Comparison of ENCODE assay signal across 31 mouse cellular contexts in the genomic region with DNA sequence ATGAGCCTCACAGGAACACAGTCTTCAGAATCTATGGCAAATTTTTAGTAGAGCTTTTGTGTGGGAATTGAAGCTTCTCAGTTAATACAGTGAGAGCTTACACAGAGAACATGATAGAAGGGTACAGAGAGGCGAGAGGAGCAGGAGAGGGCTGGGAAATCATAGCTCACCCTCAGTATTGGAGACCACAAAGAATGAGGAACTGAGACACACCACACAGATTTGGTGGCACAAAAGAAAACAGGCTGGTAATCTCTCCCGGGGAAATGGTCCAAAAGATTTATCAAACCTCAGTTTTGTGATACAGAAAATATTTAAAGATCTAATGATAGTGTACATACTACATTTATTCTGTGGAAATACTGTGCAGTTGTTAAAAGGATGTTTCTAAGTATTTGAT. TPM values are rescaled to one million over a fixed set of nuclear protein-coding genes. Genes with fewer than 3 reads are reported as not detected.
DNase-seq lines count a peak whose midpoint lies in the region; ATAC-seq and TF ChIP-seq lines count a peak whose summit lies in the region.
"Had no signal": no experiment of that assay in that cellular context is flagged by ENCODE, and none has a peak within 500 bp of the region (broad histone marks: within the 10 kb centered on the region; RNA-seq: fewer than 3 reads in every experiment).

No protein-coding gene starts in this region.

- H3K27ac ChIP-seq in CH12.LX (ENCODE audit: insufficient read depth, low read depth) = no peak overlapping the region
- H3K27ac ChIP-seq: embryonic facial prominence, embryonic 15.5 days; forebrain, embryonic 12.5 days; heart, embryonic 13.5 days; hindbrain, postnatal 0 days; intestine, embryonic 15.5 days; liver, embryonic 14.5 days; midbrain, embryonic 12.5 days; stomach, postnatal 0 days had no signal

- H3K9me3 ChIP-seq in CH12.LX (replicated peaks; ENCODE audit: low read length) = no peaks in the 10 kb centered on the region
- H3K9me3 ChIP-seq: embryonic facial prominence, embryonic 15.5 days; forebrain, embryonic 12.5 days; G1E; heart, embryonic 13.5 days; intestine, embryonic 15.5 days; midbrain, embryonic 12.5 days had no signal

- no peak for TF ChIP-seq POLR2A in CH12.LX (IDR thresholded peaks at IDR 0.05; ENCODE audit: low read depth, low read length)

- in situ Hi-C loops in CH12.LX (cut with MboI; ENCODE audit: low pct_ligation_motif_present, low pct_unique_long_range_greater_than_20kb, low sequenced_read_pairs) = no loop called here

- peak overlapping the region; percentile 50; the same call in 1 of the 2 replicates for H3K4me2 ChIP-seq in CH12.LX (ENCODE audit: insufficient read depth, low read depth, poor library complexity, severe bottlenecking)
- H3K4me2 ChIP-seq: embryonic facial prominence, embryonic 15.5 days; forebrain, embryonic 12.5 days; heart, embryonic 13.5 days; intestine, embryonic 15.5 days; midbrain, embryonic 12.5 days had no signal

- peak; percentile 88 for TF ChIP-seq EP300 in CH12.LX (IDR thresholded peaks at IDR 0.05; ENCODE audit: low read length)

- no peak overlapping the region for H3K4me3 ChIP-seq in CH12.LX (replicated peaks in 1 of 3; ENCODE audit: low read depth in 2 of 3, low read length in 2 of 3, poor library complexity in 1 of 3)
- H3K4me3 ChIP-seq: embryonic facial prominence, embryonic 15.5 days; forebrain, embryonic 12.5 days; heart, embryonic 13.5 days; intestine, embryonic 15.5 days; midbrain, embryonic 12.5 days had no signal

- TF ChIP-seq CTCF in CH12.LX (conservative IDR thresholded peaks at IDR 0.05 in 1 of 2, IDR thresholded peaks at IDR 0.05 in 1 of 2; ENCODE audit: low read depth in 2 of 2, low read length in 2 of 2) = no peak

- no peaks in the 10 kb centered on the region for H3K79me2 ChIP-seq in CH12.LX (replicated peaks; ENCODE audit: control insufficient read depth, extremely low read depth, insufficient read depth, poor library complexity, severe bottlenecking)

- H3K27me3 ChIP-seq in CH12.LX (replicated peaks) = no peaks in the 10 kb centered on the region
- H3K27me3 ChIP-seq: embryonic facial prominence, embryonic 15.5 days; forebrain, embryonic 12.5 days; heart, embryonic 13.5 days; intestine, embryonic 15.5 days; midbrain, embryonic 12.5 days; Patski had no signal

- peaks cover 3 to 32% of the 10 kb centered on the region in 2 experiments for H3K4me1 ChIP-seq in CH12.LX (ENCODE audit: control insufficient read depth in 1 of 2, insufficient read depth in 2 of 2)
- H3K4me1 ChIP-seq: embryonic facial prominence, embryonic 15.5 days; forebrain, embryonic 12.5 days; heart, embryonic 13.5 days; intestine, embryonic 15.5 days; midbrain, embryonic 12.5 days had no signal

- dilution Hi-C loops in CH12.LX (cut with MboI; ENCODE audit: extremely low pct_ligation_motif_present, extremely low pct_unique_long_range_greater_than_20kb, low sequenced_read_pairs) = no loop called here

- peak overlapping the region; percentile 33; the same call in 1 of the 2 replicates for H3K9ac ChIP-seq in CH12.LX (ENCODE audit: insufficient read depth, low read depth)
- H3K9ac ChIP-seq: embryonic facial prominence, embryonic 15.5 days; forebrain, embryonic 12.5 days; forebrain, postnatal 0 days; heart, embryonic 13.5 days; intestine, embryonic 15.5 days; liver, embryonic 14.5 days; midbrain, embryonic 12.5 days had no signal

- DNase-seq in 416B (ENCODE audit: low read depth) = peak; percentile 9
- DNase-seq in CH12.LX (ENCODE audit: extremely low read depth) = peak; percentile 62
- DNase-seq in retina, postnatal 1 day = no peak
- no peak for DNase-seq in layer of hippocampus, postnatal 10 days (ENCODE audit: low spot score in 2 of 2)
- no peak for DNase-seq in layer of hippocampus, postnatal 36 days
- DNase-seq: adrenal gland, postnatal 14 days; cerebellum, adult 11-12 months; cerebellum, adult 9-11 months; forebrain, postnatal 0 days; gastrocnemius, postnatal 10 days; heart, postnatal 10 days; kidney, adult 2 months; kidney, postnatal 4 days; liver; lung, adult 2 months; lung, postnatal 10 days; spleen, adult 18-20 months; thymus, adult 18-20 months; thymus, postnatal 25 days had no signal

- no peaks in the 10 kb centered on the region for H3K36me3 ChIP-seq in CH12.LX (replicated peaks in 1 of 2; ENCODE audit: control insufficient read depth in 1 of 2, insufficient read depth in 1 of 2, low read length in 1 of 2)
- H3K36me3 ChIP-seq: embryonic facial prominence, embryonic 15.5 days; forebrain, embryonic 12.5 days; G1E; heart, embryonic 13.5 days; intestine, embryonic 15.5 days; midbrain, embryonic 12.5 days had no signal

- peak; percentile 66 to 69 for ATAC-seq in hematopoietic stem cell, adult 5-6 weeks (replicated peaks in 1 of 2; ENCODE audit: insufficient read depth in 1 of 2, low FRiP score in 2 of 2, low TSS enrichment in 1 of 2, low read depth in 1 of 2, poor library complexity in 2 of 2, severe bottlenecking in 2 of 2)
- peak; percentile 69; the same call in 1 of the 2 replicates for ATAC-seq in neutrophil, adult 5-6 weeks (ENCODE audit: extremely low read depth, insufficient number of reproducible peaks, low FRiP score, poor library complexity, severe bottlenecking)
- ATAC-seq: forebrain, postnatal 0 days; hindbrain, postnatal 0 days; intestine, embryonic 15.5 days; Patski had no signal

- no peak for TF ChIP-seq RAD21 in CH12.LX (IDR thresholded peaks at IDR 0.05; ENCODE audit: low read depth, low read length)

TF ChIP-seq in CH12.LX, 34 proteins besides CTCF, POLR2A, EP300 and RAD21:
- no peak for TF ChIP-seq KAT2A (IDR thresholded peaks at IDR 0.05; ENCODE audit: insufficient replicate concordance, low read length)
- TF ChIP-seq HCFC1 (IDR thresholded peaks at IDR 0.05; ENCODE audit: low read depth, low read length) = no peak
- TF ChIP-seq ETS1 (conservative IDR thresholded peaks at IDR 0.05; ENCODE audit: low read depth, low read length) = no peak
- no peak for TF ChIP-seq ZMIZ1 (IDR thresholded peaks at IDR 0.05; ENCODE audit: low read depth, low read length)
- no peak for TF ChIP-seq MEF2A (IDR thresholded peaks at IDR 0.05; ENCODE audit: borderline replicate concordance, low read depth, low read length)
- no peak for TF ChIP-seq SMC3 (IDR thresholded peaks at IDR 0.05; ENCODE audit: low read depth, low read length)
- TF ChIP-seq MAFK (IDR thresholded peaks at IDR 0.05; ENCODE audit: insufficient replicate concordance, low read length) = no peak
- peak; percentile 92 for TF ChIP-seq IRF4 (IDR thresholded peaks at IDR 0.05; ENCODE audit: low read depth, low read length)
- TF ChIP-seq TBP (conservative IDR thresholded peaks at IDR 0.05; ENCODE audit: low read depth, low read length) = peak; percentile 53; the same call in 1 of the 2 replicates
- TF ChIP-seq GABPA (IDR thresholded peaks at IDR 0.05; ENCODE audit: insufficient replicate concordance, low read depth, low read length) = no peak
- no peak for TF ChIP-seq ELF1 (IDR thresholded peaks at IDR 0.05; ENCODE audit: low read depth, low read length)
- TF ChIP-seq E2F4 (IDR thresholded peaks at IDR 0.05; ENCODE audit: insufficient replicate concordance, low read depth, low read length) = no peak
- TF ChIP-seq SIN3A (IDR thresholded peaks at IDR 0.05; ENCODE audit: low read length) = no peak
- no peak for TF ChIP-seq UBTF (IDR thresholded peaks at IDR 0.05; ENCODE audit: low read depth, low read length)
- no peak for TF ChIP-seq PAX5 (IDR thresholded peaks at IDR 0.05; ENCODE audit: low read length)

RNA-seq across cellular contexts. Expression of gene Pgap1, which starts 11.6 kb away (rescaled TPM):
- 3.2 and 6.3 TPM in 2 replicates for total RNA-seq in CH12.LX (2012; rRNA removed)
- 3.4 and 4.0 TPM in 2 replicates for total RNA-seq in CH12.LX (2014; rRNA removed)
- polyA plus RNA-seq in CH12.LX (2012; ENCODE audit: insufficient read length, low read depth) = 2.2 and 2.3 TPM in 2 replicates
- 0.94 and 1.3 TPM in 2 replicates for total RNA-seq in hematopoietic stem cell, adult 5-6 weeks (2017)
- 156 and 159 TPM in 2 replicates for total RNA-seq in neutrophil, adult 5-6 weeks (2017)
- total RNA-seq in layer of hippocampus, postnatal 10 days (2021) = 10 to 100 TPM; 51.5 to 52.4 TPM
- total RNA-seq in layer of hippocampus, postnatal 36 days (2021) = 10 to 100 TPM; 19.4 to 19.6 TPM
- polyA plus RNA-seq: G1E had no signal

Comparison
In these comparisons a context has a peak if more than half of its experiments do, and no peak if none do; other contexts are left out.
1. DNase-seq: peak in 416B (single experiment) and CH12.LX (single experiment); none in retina, postnatal 1 day (single experiment), layer of hippocampus, postnatal 10 days (0 of 2) and layer of hippocampus, postnatal 36 days (0 of 2).